Mouse (Mus musculus): ENCODE data around the gene Iqgap1.

Gene Iqgap1

DNA sequence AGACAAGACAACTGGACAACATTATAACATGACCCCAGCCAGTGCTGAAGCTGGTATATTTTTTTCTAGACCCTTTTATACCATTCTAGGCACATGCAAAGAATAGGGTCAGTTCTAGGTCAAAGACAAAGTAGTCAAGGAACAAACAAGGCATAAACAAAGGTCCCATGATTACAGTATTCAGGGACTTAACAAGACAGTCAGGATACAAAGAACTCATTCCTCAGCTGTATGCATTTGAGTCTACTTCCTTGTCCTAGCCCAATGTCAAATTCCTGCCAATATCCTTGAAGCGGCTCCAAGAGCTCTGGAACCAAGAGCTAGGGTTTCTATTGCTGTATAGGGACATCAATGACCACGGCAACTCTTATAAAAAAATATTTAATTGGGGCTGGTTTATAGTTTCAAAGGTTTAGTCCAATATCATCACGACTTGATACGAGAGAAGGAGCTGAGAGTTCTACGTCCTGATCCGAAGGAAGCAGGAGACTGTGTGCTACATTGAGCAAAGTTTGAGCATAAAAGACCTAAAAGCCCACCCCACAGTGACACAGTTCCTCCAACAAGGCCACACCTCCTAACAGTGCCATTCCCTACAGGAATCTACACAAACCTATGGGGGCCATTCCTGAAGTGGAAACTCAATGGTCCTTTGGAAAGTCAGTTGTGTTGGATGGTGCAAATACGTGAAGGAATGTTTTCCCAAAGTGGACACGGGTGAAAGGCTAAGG lies 18.3 kb upstream of the Iqgap1 start:
- DNase-seq (ENCODE audit: low read depth, low spot score): no peak

DNA sequence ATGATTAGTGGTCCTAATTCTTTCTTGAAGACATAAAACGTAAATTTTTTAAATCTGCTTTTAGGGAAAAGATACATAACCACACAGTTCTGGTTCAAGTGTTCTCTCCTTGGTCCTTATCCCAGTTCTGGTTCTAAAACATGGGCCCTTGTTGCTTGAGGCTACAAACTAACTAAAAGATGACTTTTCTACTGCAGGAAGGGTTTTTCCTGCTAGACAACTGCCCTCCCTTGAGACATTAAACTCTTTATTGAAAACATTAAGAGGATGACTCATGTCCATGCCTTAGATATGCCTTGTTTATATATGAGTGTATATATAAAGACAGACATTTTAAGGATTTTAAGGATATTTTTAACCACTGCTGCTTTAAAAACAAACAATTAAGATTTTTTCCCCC lies 17.4 kb upstream of the Iqgap1 start:
- DNase-seq (ENCODE audit: low read depth, low spot score): no peak

DNA sequence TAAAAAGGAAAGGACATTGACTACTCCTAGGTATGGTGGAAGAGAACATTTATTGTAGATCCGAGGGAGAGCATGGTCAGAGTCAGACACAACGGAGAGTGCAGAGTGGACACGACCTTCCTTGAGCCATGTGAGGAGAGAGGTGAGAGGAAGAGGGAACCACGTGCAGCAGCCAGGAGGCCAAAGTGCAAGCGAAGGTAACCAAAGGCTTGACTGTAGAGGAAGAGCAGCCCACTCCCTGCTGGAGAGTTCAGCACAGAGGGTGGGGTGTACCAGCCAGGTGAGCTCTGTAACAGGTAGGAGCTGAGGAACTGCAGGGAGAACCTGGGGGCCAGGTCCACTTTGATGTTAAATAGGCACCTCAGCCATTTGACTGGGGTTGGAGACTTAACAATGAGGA lies 16.4 kb upstream of the Iqgap1 start:
- DNase-seq (ENCODE audit: low read depth, low spot score): no peak

DNA sequence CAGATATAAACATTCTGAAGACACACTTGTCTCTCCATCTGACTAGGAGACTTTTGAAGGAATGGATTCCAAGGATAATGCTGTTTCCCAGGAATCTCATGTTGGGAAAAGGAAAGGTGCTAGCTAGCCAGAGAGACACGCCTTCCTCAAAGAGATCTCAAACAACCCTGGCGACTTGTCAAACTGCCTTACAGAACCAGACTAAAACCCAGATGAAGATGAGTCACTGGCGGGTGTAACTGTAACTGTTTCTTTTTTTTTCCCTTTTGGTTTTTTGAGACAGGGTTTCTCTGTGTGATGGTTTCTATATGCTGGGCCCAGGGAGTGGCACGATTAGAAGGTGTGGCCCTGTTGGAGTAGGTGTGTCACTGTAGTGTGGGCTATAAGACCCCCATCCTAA lies 15.2 kb upstream of the Iqgap1 start:
- no peak for DNase-seq (ENCODE audit: low read depth, low spot score)

DNA sequence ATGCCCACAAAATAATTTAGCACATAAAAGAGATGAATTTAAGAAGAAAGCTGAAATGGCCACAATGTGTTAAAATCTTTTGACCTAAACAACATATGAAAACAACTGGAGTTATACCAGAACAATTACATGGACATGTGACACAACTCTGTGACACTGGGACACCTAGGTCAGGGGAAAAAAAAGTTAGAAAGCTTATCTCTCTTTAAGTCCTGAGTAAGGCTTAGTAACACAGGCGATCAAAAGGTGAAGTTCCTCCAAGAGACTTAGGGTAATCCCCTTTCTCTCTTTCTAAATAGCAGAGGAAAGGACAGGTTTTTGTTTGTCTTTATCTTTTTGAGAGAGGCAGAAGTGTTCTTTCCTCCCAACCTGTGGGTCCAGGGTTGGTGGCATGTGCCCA lies 14.5 kb upstream of the Iqgap1 start:
- no peak for DNase-seq (ENCODE audit: low read depth, low spot score)

DNA sequence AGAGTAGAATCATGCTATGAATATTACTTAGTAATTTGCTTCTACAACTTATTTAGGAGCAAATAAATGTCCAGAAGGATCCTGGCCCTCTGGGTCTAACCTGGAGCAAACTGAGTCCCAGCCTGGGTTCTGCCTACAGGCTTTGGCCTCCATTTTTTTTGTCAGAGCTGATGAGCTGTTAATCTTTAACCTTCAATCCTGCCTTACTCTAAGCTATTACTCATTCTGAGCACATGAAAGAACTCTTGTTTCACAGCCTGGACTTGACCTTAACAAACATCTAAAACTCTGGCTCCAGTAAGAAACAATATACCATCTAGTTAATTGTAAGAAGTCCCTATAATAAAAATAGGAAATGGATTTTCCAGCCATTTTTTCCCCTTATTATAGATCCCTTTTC lies 14.0 kb upstream of the Iqgap1 start:
- no peak for DNase-seq (ENCODE audit: low read depth, low spot score)

DNA sequence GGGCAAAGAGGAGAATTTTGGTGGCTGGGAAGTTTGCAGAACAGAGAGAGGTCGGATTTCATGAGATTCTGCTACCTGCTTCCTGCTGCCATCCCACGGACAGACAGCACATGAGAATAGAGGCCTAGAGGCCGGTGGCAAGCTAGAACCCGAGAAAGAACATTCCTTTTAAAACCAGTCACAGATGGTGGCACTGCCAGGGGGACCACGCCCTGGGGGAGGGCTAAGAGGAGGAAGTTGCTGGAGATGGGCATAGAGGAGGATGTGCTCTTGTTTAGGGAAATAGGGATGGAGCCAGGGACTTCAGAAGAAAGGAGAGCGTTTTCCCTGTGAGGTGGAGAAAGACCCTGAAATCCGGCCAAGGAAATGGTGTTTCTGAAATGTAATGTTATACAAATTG lies 12.5 kb upstream of the Iqgap1 start:
- no peak for DNase-seq (ENCODE audit: low read depth, low spot score)

DNA sequence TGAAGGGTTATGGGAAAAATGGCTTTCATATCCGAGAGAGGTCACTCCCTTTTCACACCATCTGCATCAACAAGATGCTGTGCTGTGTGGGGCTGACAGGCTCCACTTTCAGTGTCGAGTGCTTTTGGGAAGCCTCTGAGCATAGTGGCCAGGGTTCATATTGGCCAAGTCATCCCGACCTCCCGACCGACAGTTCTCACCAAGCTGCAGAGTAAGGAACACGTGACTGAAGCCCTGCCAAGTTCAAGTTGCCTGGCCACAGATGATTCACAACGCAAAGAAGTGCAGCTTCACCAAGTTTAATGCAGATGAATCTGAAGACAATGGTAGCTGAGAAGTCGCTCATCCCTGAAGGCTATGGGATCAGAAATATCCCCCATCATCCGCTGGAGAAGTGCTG lies 12.0 kb upstream of the Iqgap1 start:
- DNase-seq (ENCODE audit: low read depth, low spot score): no peak

DNA sequence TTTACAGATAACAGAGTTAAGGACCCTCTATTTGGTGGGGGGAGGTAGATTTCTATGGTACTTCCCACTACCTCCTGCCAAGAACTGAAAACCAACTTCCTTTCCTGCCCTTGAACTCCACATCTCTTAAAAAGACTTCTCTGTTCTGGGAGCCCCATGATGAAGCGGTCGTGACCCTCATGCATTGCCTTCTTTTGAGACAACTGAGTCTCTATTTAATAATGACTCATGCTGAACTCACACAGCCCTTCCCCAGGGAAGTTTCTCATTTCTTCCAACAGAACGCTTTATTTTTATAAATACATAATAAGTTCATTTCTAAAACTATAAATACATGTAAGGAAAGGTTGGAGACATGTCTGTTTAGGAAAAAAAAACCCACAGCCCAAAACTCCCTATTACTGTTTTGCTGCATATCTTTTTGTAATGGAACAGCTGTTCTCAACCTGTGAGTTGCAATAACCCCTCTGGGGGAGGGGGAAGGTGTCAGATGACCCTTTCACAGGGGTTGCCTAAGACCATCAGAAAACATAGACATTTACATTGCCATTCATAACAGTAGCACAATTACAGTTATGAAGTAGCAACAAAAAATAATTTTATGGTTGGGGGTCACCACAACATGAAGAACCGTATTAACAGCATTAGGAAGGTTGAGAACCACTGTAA lies 10.3 kb upstream of the Iqgap1 start:
- no peak for DNase-seq (ENCODE audit: low read depth, low spot score)

DNA sequence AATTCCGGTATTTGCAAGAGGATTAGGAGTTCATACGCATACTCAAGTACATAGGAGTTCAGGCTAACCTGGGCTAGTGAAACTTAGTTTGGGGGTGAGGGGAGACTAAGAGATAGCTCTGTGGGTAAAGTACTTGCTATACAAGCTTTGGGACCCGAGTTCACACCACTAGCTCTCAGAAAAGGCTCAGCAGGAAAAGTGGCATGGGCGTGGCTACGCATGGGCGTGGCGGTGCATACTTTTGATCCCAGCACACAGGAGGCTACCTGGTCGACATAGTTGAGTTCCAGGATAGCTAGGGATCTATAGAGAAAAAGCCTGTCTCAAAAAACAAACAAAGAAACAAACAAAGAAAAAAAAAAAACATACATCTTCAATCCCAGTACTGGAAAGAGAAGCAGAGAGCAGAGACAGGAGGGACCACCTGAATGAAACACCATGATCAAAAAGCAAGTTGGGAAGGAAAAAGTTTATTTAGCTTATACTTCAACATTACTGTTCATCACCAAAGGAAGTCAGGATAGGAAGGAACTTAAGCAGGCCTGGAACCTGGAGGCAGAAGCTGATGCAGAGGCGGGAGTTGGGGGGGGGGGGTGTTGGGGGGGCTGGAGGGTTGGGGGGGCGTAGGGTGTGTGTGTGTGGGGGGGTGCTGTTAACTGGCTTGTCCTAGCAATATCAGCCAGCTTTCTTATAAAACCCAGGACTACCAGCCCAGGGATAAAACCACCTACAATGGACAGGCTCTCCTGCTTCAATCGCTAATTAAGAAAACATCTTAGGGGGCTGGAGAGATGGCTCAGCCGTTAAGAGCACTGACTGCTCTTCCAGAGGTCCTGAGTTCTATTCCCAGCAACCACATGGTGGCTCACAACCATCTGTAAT lies 8.1 kb upstream of the Iqgap1 start:
- DNase-seq (ENCODE audit: low read depth, low spot score): no peak

DNA sequence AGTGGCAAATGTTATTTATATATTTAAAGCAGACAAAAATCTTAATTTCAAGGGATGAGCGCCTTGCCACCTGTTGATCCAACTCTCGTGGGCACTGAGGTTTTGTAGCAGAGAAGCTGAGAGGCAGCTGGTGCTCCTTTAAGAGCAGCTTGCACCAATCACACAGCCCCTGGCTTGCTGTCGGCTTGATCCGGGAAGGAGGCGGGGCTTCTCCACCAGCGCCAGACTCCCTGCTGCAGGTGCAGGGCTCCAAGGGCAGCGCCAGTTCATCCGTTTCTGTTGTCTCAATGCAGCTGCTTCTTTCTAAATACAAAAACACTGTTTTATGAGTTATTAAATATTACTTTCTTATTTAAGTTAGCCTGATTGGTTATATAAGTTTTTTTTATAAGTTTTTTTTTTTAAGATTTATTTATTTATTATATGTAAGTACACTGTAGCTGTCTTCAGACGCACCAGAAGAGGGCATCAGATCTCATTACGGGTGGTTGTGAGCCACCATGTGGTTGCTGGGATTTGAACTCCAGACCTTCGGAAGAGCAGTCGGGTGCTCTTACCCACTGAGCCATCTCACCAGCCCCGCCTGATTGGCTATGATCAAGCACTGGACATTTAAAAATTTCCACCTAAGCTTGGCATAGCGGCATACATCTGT lies 7.3 kb upstream of the Iqgap1 start:
- peak; percentile 83 for DNase-seq (ENCODE audit: low read depth, low spot score)

DNA sequence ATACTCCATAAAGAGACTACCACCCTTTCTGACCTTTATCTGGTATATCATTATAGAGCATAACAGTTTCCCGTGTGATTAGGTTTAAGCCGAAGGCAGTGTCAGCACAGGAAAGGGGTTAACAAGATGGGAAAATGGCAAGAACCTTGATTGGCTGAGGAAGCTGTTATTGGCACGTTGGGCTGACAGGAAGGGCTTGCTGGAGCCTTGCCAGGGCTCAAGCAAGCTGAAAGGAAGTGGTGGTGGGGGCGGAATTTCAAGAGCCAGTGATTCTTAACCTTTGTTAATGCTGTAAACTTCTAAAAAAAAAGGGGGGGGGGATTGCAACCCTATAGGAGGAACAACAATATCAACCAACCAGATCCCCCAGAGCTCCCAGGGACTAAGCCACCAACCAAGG lies 6.4 kb upstream of the Iqgap1 start:
- peak; percentile 87 for DNase-seq (ENCODE audit: low read depth, low spot score)

DNA sequence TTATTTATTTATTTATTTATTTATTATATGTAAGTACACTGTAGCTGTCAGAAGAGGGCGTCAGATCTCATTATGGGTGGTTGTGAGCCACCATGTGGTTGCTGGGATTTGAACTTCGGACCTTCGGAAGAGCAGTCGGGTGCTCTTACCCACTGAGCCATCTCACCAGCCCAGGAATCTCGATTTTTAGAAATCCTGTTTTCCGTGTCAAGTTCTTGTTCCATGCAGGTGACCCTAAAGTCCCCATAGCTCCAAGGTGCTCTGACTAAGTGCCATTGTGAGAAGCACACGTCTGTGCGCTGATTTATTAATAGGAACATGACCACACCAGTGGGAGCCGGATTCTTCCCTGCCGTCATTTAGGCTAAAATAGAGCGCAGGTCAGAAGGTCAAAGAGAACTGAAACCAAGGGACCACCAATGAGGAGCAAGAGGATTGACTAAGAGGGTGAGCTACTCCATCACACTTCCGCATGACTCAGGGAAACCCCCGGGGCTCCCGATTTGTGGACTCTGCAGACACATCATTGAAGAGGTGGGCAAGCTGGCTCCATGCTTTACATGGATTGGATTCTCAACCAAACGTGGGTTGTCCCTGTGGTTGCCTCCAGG lies 4.5 kb upstream of the Iqgap1 start:
- DNase-seq (ENCODE audit: low read depth, low spot score): no peak

DNA sequence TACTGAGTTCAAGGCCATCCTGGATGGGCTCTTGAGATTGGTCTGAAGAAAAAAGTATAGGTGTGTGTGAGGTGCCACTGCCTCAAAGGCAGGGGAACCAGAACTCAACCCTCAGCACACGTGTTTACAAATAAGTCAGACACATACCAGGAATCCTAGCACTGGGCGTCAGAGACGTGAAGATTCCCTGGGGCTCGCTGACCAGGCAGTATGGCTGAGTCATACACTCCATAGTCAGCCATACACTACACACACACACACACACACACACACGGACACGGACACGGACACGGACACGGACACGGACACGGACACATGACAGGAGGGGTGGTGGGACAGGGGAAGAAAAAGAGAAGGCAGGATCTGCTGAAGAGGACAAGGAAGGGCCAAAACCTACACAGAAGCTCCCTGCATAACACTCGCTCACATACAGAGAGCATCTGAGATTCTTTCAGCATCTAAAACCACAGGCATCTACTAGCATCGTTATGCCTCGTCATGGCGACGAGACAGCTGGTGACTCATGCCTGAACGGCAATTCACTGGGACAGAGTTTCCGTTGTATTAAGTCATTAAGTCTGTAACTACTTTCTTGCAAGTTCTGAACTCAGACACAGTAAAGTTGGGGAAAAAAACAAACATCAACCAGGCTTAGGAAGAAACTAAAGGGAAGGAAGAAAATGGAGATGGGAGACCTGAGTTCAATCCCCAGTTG lies 2.5 kb upstream of the Iqgap1 start:
- peak; percentile 81 for DNase-seq (ENCODE audit: low read depth, low spot score)

DNA sequence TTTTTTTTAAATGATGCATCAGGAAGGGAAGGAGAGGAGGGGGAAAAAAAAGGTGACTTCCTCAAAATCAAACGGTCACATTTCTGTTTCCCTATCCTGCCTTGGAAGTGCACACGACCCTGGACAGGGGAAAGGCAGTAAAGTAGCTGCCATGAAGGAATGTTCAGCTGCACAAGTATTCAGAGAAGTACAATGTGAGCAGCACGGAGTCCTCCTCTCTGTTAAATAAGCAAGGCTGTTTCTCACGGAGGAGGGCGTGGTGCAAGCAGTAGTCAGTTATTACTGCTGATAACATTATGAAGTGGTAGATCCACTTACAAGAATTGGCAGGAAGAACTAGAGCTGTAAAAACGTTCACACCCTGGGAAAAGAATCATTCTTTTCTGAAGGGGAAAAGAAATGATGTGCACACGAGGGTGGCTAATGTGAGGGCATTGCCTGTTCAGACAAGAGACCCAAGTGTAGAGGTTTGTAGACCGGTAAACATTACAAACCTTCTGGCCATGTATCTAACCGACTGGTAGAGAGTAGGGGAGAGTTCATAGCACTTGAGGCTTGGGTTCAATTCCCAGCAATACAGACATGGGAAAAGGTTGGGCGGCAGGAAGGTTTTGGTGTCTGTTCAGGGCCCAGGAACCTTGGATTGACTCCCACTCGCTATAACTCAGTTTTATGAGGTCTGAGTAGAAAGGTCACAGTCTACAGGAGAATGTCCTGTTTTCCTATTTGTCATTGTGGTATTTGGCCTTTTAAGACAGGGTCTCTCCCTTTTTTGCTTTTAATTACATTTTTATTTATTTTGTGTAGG lies 1.7 kb downstream of the Iqgap1 start:
- no peak for DNase-seq (ENCODE audit: low read depth, low spot score)

DNA sequence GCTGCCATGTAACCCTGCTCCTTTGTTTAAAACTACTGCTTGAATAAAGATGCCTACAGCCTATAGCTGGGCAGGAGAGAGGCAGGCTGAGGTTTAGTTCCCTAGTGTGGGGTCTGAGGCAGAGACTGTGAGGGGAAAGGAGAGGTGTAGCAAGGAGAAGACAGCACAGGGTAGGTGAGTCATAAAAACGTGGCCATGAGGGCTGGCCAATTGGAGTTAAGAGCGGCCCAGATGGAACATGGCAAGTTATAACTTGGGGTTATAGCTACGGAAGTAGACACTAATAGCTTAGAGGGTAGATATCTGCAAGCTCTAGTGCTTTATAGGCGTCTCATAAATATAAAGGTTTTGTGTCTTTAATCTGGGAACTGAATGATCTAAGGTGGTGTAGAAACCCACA lies 2.5 kb downstream of the Iqgap1 start:
- no peak for DNase-seq (ENCODE audit: low read depth, low spot score)

DNA sequence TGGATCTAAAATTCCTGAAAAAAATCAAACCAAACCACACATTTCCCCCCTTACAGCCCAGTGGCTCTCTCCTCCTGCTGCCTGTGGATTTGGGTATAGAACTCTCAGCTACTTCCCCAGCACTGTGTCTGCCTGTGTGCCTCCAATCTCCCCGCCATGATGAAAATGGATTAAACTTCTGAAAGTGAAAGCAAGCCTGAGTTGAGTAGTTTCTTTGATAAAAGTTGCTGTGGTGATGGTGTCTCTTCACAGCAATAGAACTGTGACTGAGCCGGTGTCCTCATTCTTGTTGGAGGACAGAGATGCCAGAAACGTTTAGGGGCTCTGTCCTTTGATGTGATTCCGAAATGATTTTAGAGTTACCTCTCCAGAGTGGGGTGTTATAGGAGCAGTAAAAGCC lies 4.9 kb downstream of the Iqgap1 start:
- peak; percentile 40 for DNase-seq (ENCODE audit: low read depth, low spot score)

DNA sequence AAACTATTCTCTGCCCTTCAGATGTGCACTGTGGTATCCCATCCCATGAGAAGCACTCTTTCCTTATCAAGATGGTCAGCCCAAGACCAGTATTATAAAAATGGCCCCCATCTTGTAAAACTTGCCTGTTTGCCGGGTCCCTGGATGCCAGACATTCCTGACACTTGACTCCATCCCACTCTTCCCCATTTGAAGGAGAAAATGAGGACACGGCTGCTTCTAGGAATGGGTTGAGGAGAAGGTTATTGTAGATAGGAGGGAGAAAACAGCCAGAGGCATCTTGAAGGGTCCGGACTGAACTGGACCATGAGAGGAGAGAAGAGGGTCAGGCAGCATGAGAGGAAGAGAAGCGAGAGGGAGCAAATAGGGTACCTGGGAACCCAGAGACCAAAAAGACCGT lies 9.1 kb downstream of the Iqgap1 start:
- DNase-seq (ENCODE audit: low read depth, low spot score): no peak

DNA sequence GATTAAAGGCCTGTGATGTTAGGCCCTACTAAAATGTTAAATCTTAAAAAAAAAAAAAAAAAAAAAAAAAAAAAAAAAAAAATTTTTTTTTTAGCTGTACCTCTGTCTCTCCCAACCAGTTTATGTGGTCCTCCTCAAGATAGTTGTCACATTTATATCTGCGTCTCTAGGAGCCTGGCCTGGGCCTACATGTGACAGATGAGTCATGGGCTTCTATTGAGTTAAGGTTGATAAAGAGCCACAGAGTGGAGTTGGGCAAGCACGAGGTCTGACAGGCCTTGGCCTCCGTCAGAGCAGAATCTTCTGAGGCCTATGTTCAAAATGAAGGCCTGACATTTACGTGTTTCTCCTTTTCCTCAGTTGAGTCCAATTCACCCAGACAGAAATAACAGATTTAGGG lies 12.4 kb downstream of the Iqgap1 start:
- DNase-seq (ENCODE audit: low read depth, low spot score): no peak

DNA sequence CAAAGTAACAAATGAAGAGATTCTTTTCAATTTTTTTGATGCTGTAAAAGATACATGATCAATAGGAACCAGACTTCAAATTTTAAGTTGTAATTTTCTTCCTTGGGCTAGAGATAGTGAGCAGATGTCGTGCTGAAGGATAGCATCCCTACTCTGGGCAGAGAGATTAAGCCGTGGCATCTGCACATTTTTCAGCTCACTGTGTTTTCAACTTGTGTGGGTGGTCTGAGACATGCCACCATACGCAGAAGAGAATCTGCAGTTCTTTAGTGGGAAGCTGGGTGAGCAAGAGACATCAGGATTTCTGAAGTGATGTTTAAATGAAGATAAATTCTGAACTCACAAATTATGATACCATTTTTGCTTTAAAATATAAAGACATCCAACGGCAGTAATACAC lies 19.4 kb downstream of the Iqgap1 start:
- DNase-seq (ENCODE audit: low read depth, low spot score): no peak
